Mouse (Mus musculus) spleen, adult 2 months (tissue): ENCODE data around the gene Fahd1. TPM values are rescaled to one million over a fixed set of nuclear protein-coding genes. Genes with fewer than 3 reads are reported as not detected.

Source experiments
- DNase-seq, 2 experiments: peaks; one replicate each; pipeline versions ENCODE4 v3.0.0 to v3.0.0-alpha.2; 2012 to 2021; ENCODE audit warnings: low spot score in 2 of 2, low read depth in 1 of 2
- H3K27ac ChIP-seq: fragments of 200-500 bp; 2 replicates; pipeline ENCODE4 v1.5.1; 2012; ENCODE audit warnings: low read length, inconsistent platforms; ENCODE audit not compliant: insufficient read depth
- H3K27me3 ChIP-seq: fragments of 200-500 bp; 2 replicates; pipeline ENCODE4 v1.6.1; 2012; ENCODE audit warnings: mild to moderate bottlenecking, moderate library complexity, low read length, inconsistent platforms; ENCODE audit not compliant: control insufficient read depth, insufficient read depth
- H3K36me3 ChIP-seq: fragments of 200-500 bp; 2 replicates; pipeline ENCODE4 v1.6.1; 2012; ENCODE audit warnings: mild to moderate bottlenecking, low read length, inconsistent platforms; ENCODE audit not compliant: control insufficient read depth, insufficient read depth
- H3K4me1 ChIP-seq: fragments of 200-500 bp; 2 replicates; pipeline ENCODE4 v1.6.1; 2011; ENCODE audit warnings: inconsistent platforms; ENCODE audit not compliant: control insufficient read depth, insufficient read depth, insufficient read length
- H3K4me3 ChIP-seq: fragments of 200-500 bp; 2 replicates; pipeline ENCODE4 v1.5.1; 2011; ENCODE audit warnings: mild to moderate bottlenecking, inconsistent platforms; ENCODE audit not compliant: insufficient read depth, insufficient read length; ENCODE audit errors: extremely low read depth
- CTCF ChIP-seq: fragments of 200-500 bp; IDR thresholded peaks from 2 replicates; pipeline ENCODE4 v1.5.1; 2011; ENCODE audit warnings: mild to moderate bottlenecking, inconsistent platforms; ENCODE audit not compliant: insufficient read depth, insufficient read length, insufficient replicate concordance; ENCODE audit errors: extremely low read depth
- POLR2A ChIP-seq: fragments of 200-500 bp; IDR thresholded peaks from 2 replicates; pipeline ENCODE4 v1.6.1; 2011; ENCODE audit warnings: low read depth, low read length, inconsistent platforms
- WGBS: fragments of 180-500 bp; shearing (Covaris S2); methylation state at CpG from one replicate; pipeline ENCODE4 v1.1.7; 2018; 5-methylcytosine and 5-hydroxymethylcytosine counted together
- polyA plus RNA-seq: library from polyadenylated mRNA; depleted of rRNA; stranded (reverse); fragments of >200 nt; gene quantifications from 2 replicates; pipeline ENCODE4 v1.2.3, GENCODE M21; 2012

Gene Fahd1
- polyA plus RNA-seq, 1 experiment = 7.7 TPM

DNA sequence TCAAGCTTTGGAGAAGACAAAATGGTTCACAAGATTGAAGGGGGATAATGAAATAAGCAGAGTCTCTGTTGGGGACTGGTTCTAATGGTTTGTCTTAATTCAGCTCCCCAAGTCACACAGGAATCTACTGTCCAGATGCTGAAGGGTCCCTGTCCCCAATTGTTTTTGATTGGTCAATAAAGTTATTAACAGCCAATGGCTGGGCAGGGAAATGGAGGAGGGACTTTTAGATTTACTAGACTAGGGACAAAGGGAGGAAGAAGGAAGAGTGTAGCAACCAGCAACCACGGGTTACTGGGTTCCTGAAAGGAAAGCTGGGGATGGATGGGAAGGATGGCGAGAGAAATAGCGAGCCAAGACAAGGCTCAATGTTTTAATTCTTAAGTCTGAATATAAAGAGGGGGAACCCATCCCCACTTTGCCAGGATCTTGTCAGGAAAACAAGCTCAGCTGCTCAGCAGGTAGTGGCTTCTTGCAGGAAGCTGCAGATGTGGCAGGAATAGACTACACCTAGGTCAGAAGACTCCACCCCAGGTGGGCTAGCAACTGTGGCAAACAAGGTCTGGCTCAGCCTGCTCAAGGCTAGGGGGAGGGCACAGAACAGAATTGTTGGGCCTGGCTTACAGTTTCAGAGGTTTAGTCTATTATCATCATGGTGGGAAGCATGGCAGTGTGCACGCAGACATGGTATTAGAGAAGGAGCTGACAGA lies 23.7 kb upstream of the Fahd1 start:
- TF ChIP-seq CTCF = no peak
- TF ChIP-seq POLR2A = no peak
- H3K36me3 ChIP-seq = no peaks in the 10 kb centered on the region
- no peak overlapping the region for H3K4me3 ChIP-seq
- DNase-seq = no peak
- H3K4me1 ChIP-seq = no peaks in the 10 kb centered on the region
- 69% methylated on average over 4 of the region's 4 CpGs for WGBS
- H3K27me3 ChIP-seq = no peaks in the 10 kb centered on the region
- no peak overlapping the region for H3K27ac ChIP-seq

DNA sequence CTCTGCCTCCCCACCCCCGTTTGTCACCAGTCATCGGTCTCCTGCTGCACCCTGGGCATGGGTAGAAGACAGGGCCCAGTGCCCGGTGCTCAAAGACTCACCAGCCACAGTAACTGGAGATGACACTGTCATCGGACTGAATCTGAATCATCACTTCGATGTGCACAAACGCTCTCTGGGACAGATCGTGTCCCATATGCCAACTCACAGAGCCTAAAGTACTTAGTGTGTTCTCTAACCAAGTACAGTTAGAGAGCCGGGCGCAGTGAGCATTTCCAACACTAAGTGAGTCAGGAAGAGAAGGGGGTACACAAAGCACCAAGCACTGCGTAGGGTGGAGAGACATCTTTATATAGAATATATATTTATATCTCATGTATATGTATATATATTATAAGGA lies 17.8 kb upstream of the Fahd1 start:
- Histone ChIP-seq H3K27me3 (no peaks in the 10 kb centered on the region), H3K4me3 (no peak overlapping the region), H3K36me3 (peaks cover 19% of the 10 kb centered on the region), H3K27ac (no peak overlapping the region), H3K4me1 (no peaks in the 10 kb centered on the region)
- no peak for DNase-seq
- 95% methylated on average over 10 of the region's 10 CpGs for WGBS
- TF ChIP-seq POLR2A (no peak), CTCF (no peak)

DNA sequence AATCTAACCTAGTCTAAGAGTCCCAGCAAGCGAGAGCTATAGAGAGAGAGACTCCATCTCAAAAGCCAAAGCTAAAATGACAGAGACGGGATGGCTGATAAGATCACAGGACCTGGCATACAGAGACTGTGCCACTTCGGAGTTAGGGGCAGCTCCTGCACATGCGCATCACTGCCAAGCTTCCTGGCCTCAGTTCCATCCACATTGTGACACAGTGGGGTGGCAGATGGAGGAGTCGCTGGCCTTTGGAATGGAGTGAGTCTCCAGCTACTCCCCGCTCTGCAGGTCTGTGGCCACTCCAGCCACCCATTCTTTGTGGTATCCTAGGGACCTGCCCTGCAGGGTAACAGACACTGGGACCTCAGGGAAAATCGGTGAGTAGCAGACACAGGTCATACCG lies 15.6 kb upstream of the Fahd1 start, which contains the start of gene Igfals:
TSS of gene Igfals (plus strand) at position 222 of the 400 bp plus-strand sequence.
- no peak within 1 kb of the TSS for H3K27ac ChIP-seq
- TF ChIP-seq CTCF (no peak), POLR2A (no peak)
- H3K4me3 ChIP-seq = no peak within 1 kb of the TSS
- 92% methylated on average over 8 of the region's 8 CpGs for WGBS
- no peaks in the 10 kb centered on the region for H3K27me3 ChIP-seq
- H3K36me3 ChIP-seq = peaks cover 30% of the 10 kb centered on the region
- no peak for DNase-seq
- no peaks in the 10 kb centered on the region for H3K4me1 ChIP-seq

DNA sequence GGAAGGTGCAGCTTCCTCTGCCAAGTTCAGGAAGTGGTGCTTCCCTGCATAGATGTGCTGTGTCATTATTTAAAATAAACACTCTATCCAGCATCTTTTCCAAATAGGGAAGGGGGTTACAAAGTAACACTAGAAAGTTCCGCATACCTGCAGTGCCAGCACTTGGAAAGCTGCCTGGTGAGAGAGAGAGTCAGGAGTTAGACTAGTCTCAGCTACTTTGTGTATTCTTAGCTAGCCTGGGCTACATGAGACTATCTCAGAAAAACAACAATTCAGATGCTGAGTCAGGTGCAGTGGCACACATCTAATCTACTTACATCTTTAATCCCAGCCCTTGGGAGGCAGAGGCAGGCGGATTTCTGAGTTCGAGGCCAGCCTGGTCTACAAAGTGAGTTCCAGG lies 11.6 kb upstream of the Fahd1 start:
- H3K4me1 ChIP-seq = no peaks in the 10 kb centered on the region
- H3K36me3 ChIP-seq = peaks cover 40% of the 10 kb centered on the region
- H3K27me3 ChIP-seq = no peaks in the 10 kb centered on the region
- no peak overlapping the region for H3K27ac ChIP-seq
- no peak for DNase-seq
- WGBS = 95% methylated on average over 3 of the region's 3 CpGs
- TF ChIP-seq CTCF = no peak
- no peak for TF ChIP-seq POLR2A
- H3K4me3 ChIP-seq = no peak overlapping the region

DNA sequence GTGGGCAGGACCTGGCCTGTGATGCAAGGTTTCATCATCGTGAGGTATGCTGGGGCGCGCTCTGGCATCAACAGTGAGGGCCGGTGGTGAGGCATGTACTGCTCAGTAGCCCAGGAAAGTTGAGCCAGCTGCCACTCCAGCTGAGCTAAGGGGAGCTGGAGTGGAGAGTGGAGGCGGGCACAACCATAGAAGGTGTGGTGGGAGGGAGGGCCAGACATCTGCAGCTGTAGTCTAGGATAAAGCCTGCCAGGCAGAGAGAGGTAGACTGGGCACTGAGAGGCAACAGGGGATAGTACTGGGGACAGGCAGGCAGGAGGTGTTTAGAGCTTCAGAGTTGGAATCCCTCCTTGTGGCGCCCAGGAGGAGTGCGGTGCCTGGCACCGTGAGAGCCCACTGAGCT lies 9.9 kb upstream of the Fahd1 start:
- DNase-seq = no peak
- Histone ChIP-seq H3K4me3 (no peak overlapping the region), H3K27ac (peak overlapping the region; percentile 53; the same call in 1 of the 2 replicates), H3K4me1 (no peaks in the 10 kb centered on the region), H3K36me3 (peaks cover 37% of the 10 kb centered on the region), H3K27me3 (no peaks in the 10 kb centered on the region)
- 87% methylated on average over 8 of the region's 8 CpGs for WGBS
- TF ChIP-seq CTCF = no peak
- TF ChIP-seq POLR2A = no peak

DNA sequence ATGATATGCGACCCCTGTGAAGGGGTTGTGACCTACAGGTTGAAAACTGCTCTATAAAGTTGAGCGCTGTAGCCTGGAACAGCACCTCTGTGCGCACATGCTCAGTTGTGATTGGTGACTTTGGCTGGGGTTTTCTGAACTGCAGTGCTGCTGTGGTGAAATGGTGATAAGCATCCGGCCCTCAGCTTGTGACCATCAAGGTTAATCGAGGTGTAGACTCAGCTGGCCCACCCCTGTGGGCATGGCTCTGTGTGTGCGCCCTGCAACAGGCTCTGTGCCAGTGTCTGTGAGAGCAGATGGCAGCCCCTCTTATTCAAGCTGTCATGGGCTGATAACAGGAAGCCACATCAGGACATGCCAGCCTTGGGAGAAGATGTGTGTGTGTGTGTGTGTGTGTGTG lies 8.8 kb upstream of the Fahd1 start:
- TF ChIP-seq CTCF (no peak), POLR2A (no peak)
- Histone ChIP-seq H3K27ac (no peak overlapping the region), H3K4me3 (no peak overlapping the region), H3K27me3 (no peaks in the 10 kb centered on the region), H3K36me3 (peaks cover 30% of the 10 kb centered on the region), H3K4me1 (no peaks in the 10 kb centered on the region)
- no peak for DNase-seq
- WGBS = 76% methylated on average over 6 of the region's 6 CpGs

DNA sequence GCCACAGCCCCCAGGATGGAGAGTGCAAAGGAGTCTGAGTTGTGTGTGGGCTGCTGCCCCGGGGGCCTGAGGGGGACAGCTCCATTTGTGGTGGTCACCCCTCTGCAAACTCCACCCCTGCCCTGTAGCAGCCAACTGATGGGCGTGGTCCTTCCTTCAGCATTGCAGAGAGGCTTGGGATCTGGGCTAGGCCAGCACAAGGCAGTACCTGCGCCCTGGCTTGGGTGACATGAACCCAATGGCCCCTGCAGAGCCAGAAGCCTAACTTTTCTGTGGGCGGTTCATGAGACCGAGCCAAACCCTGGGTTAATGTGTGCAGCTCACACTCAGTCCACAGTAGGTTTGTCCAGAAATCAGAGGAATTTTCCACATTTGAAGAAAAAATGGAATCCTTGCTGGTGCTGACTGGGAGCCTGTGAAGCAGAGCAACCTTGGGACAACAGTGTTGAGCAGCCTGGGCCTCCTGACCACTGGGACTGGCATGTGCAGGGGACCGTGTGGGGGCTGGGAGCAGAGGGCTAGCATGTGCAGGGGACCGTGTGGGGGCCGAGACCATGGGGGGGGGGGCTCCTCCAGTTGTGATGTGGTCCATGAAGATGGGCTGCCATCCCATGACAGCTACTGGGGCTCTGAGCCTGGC lies 7.8 kb upstream of the Fahd1 start:
- no peak for DNase-seq
- no peak for TF ChIP-seq POLR2A
- TF ChIP-seq CTCF = no peak
- Histone ChIP-seq H3K4me1 (no peaks in the 10 kb centered on the region), H3K36me3 (peaks cover 32% of the 10 kb centered on the region), H3K27ac (no peak overlapping the region; the same call in 1 of the 2 replicates), H3K27me3 (no peaks in the 10 kb centered on the region), H3K4me3 (no peak overlapping the region)
- 80% methylated on average over 8 of the region's 8 CpGs for WGBS
